Comparison of ENCODE assay signal across 21 mouse cellular contexts in the genomic region with DNA sequence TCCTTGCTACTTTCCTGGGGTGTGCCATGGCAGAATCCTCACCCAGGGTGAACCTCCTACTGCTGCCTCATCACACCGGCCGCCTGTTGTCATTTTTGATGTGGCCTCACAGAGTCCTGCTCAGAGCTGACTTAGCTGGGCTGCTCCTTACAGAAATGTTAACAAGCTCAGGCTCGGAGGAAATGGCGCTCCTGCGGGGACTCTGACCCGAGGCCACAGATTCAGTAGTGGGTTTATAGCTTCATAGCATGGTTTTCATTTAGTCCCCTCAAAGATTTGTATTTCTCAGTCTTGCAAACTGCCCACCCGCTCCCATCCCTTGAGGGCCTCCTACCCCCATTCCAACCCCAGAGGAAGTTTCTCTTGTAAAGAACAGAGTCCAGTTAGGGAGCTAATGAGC. TPM values are rescaled to one million over a fixed set of nuclear protein-coding genes. Genes with fewer than 3 reads are reported as not detected.
DNase-seq lines count a peak whose midpoint lies in the region; ATAC-seq and TF ChIP-seq lines count a peak whose summit lies in the region.
"Had no signal": no experiment of that assay in that cellular context is flagged by ENCODE, and none has a peak within 500 bp of the region (broad histone marks: within the 10 kb centered on the region; RNA-seq: fewer than 3 reads in every experiment).

No protein-coding gene starts in this region.

- peak; percentile 63 for DNase-seq in forebrain, embryonic 11.5 days (ENCODE audit: low spot score)
- no peak for DNase-seq in forebrain, postnatal 0 days
- peak; percentile 9 for DNase-seq in ES-E14 (ENCODE audit: low read depth, low spot score)
- peak; percentile 14 for DNase-seq in embryonic facial prominence, embryonic 11.5 days (ENCODE audit: low spot score)
- no peak for DNase-seq in layer of hippocampus, adult 9-10 months (ENCODE audit: low spot score)
- no peak for DNase-seq in frontal cortex, postnatal 10 days (ENCODE audit: low spot score in 2 of 2)
- no peak for DNase-seq in liver
- DNase-seq: adrenal gland, postnatal 36 days; cerebellum, adult 8-10 months; heart, adult 11 months; lung, postnatal 14 days; spleen, adult 18-20 months; thymus, adult 18-20 months had no signal

- no peak overlapping the region for H3K4me3 ChIP-seq in forebrain, embryonic 11.5 days (ENCODE audit: low read depth, low read length)
- H3K4me3 ChIP-seq in forebrain, postnatal 0 days (ENCODE audit: low read depth, low read length): no peak overlapping the region
- H3K4me3 ChIP-seq in ES-E14 (ENCODE audit: insufficient read depth in 1 of 2, low read depth in 1 of 2, low read length in 2 of 2, poor library complexity in 1 of 2, severe bottlenecking in 1 of 2): no peak overlapping the region
- H3K4me3 ChIP-seq in embryonic facial prominence, embryonic 11.5 days (ENCODE audit: low read depth, low read length): no peak overlapping the region
- H3K4me3 ChIP-seq in midbrain, embryonic 13.5 days (replicated peaks): no peak overlapping the region
- H3K4me3 ChIP-seq: erythroblast, embryonic 14.5 days; heart, embryonic 15.5 days; left cerebral cortex, adult 2 months; megakaryocyte, embryonic 14.5 days had no signal

- 0 out of 2 replicates have a peak overlapping the region, but pooled peaks have one; percentile 15 for H3K4me2 ChIP-seq in forebrain, embryonic 11.5 days (ENCODE audit: low read depth, low read length, severe bottlenecking)
- no peak overlapping the region for H3K4me2 ChIP-seq in forebrain, postnatal 0 days (ENCODE audit: low read depth)
- no peak overlapping the region for H3K4me2 ChIP-seq in embryonic facial prominence, embryonic 11.5 days (ENCODE audit: low read depth, low read length)
- H3K4me2 ChIP-seq in midbrain, embryonic 13.5 days (replicated peaks): no peak overlapping the region
- H3K4me2 ChIP-seq: heart, embryonic 15.5 days; hindbrain, embryonic 14.5 days had no signal

- H3K27me3 ChIP-seq in forebrain, embryonic 11.5 days (ENCODE audit: control insufficient read depth, insufficient read depth, low read length): no peaks in the 10 kb centered on the region
- no peaks in the 10 kb centered on the region for H3K27me3 ChIP-seq in forebrain, postnatal 0 days (ENCODE audit: insufficient read depth, low read length)
- no peaks in the 10 kb centered on the region for H3K27me3 ChIP-seq in embryonic facial prominence, embryonic 11.5 days (ENCODE audit: control insufficient read depth, insufficient read depth, low read length)
- H3K27me3 ChIP-seq in midbrain, embryonic 13.5 days: no peaks in the 10 kb centered on the region
- H3K27me3 ChIP-seq: heart, embryonic 15.5 days; megakaryocyte, embryonic 14.5 days had no signal

- no peak overlapping the region for H3K9ac ChIP-seq in forebrain, embryonic 11.5 days (ENCODE audit: low read length)
- H3K9ac ChIP-seq in forebrain, postnatal 0 days: no peak overlapping the region
- H3K9ac ChIP-seq in ES-E14 (ENCODE audit: insufficient read depth, low read depth, low read length, poor library complexity, severe bottlenecking): no peak overlapping the region
- no peak overlapping the region for H3K9ac ChIP-seq in embryonic facial prominence, embryonic 11.5 days (replicated peaks; ENCODE audit: low read length)
- no peak overlapping the region for H3K9ac ChIP-seq in midbrain, embryonic 13.5 days (replicated peaks)
- H3K9ac ChIP-seq: heart, embryonic 15.5 days; hindbrain, embryonic 14.5 days had no signal

- no peaks in the 10 kb centered on the region for H3K9me3 ChIP-seq in forebrain, embryonic 11.5 days (ENCODE audit: control insufficient read depth, low read length)
- H3K9me3 ChIP-seq in forebrain, postnatal 0 days (ENCODE audit: low read length): no peaks in the 10 kb centered on the region
- no peaks in the 10 kb centered on the region for H3K9me3 ChIP-seq in ES-E14 (ENCODE audit: control insufficient read depth, insufficient read depth, low read depth, low read length)
- no peaks in the 10 kb centered on the region for H3K9me3 ChIP-seq in embryonic facial prominence, embryonic 11.5 days (replicated peaks; ENCODE audit: control insufficient read depth, low read length)
- H3K9me3 ChIP-seq in midbrain, embryonic 13.5 days: no peaks in the 10 kb centered on the region
- H3K9me3 ChIP-seq: heart, embryonic 15.5 days; megakaryocyte, embryonic 14.5 days had no signal

- TF ChIP-seq CTCF in forebrain, postnatal 0 days (IDR thresholded peaks at IDR 0.05; ENCODE audit: low read depth): no peak

- no peaks in the 10 kb centered on the region for H3K36me3 ChIP-seq in forebrain, embryonic 11.5 days (ENCODE audit: control insufficient read depth, insufficient read depth, low read length)
- H3K36me3 ChIP-seq in forebrain, postnatal 0 days (ENCODE audit: insufficient read depth): no peaks in the 10 kb centered on the region
- no peaks in the 10 kb centered on the region for H3K36me3 ChIP-seq in ES-E14 (ENCODE audit: control insufficient read depth, insufficient read depth, low read length, poor library complexity, severe bottlenecking)
- H3K36me3 ChIP-seq in embryonic facial prominence, embryonic 11.5 days (replicated peaks; ENCODE audit: control insufficient read depth, insufficient read depth, low read depth, low read length): no peaks in the 10 kb centered on the region
- no peaks in the 10 kb centered on the region for H3K36me3 ChIP-seq in midbrain, embryonic 13.5 days
- H3K36me3 ChIP-seq: heart, embryonic 15.5 days had no signal

- 26% methylated on average over 7 of the region's 7 CpGs for WGBS in forebrain, embryonic 11.5 days
- WGBS in forebrain, postnatal 0 days: 27% methylated on average over 7 of the region's 7 CpGs
- whole genome bisulfite sequencing in embryonic facial prominence, embryonic 11.5 days: 47% methylated on average over 7 of the region's 7 CpGs
- WGBS in midbrain, embryonic 13.5 days: 45% methylated on average over 7 of the region's 7 CpGs

- ATAC-seq in forebrain, embryonic 11.5 days (replicated peaks; ENCODE audit: low FRiP score): peak; percentile 73
- no peak for ATAC-seq in forebrain, postnatal 0 days
- ATAC-seq in embryonic facial prominence, embryonic 11.5 days (replicated peaks; ENCODE audit: insufficient number of reproducible peaks, low FRiP score, low TSS enrichment, low read depth): no peak
- ATAC-seq in midbrain, embryonic 13.5 days: 0 out of 2 replicates have a peak, but pooled peaks have one; percentile 43
- ATAC-seq: intestine, postnatal 0 days had no signal

- in situ Hi-C loops in ES-E14 (cut with MboI; ENCODE audit: low sequenced_read_pairs in 2 of 2, unreplicated experiment in 2 of 2): no loop called here

- H3K27ac ChIP-seq in forebrain, embryonic 11.5 days (ENCODE audit: low read depth, low read length): no peak overlapping the region
- no peak overlapping the region for H3K27ac ChIP-seq in forebrain, postnatal 0 days (ENCODE audit: low read depth, low read length)
- no peak overlapping the region for H3K27ac ChIP-seq in ES-E14 (ENCODE audit: insufficient read depth, low read depth, low read length, poor library complexity, severe bottlenecking)
- no peak overlapping the region for H3K27ac ChIP-seq in embryonic facial prominence, embryonic 11.5 days (replicated peaks; ENCODE audit: low read depth, low read length)
- H3K27ac ChIP-seq in midbrain, embryonic 13.5 days: no peak overlapping the region
- H3K27ac ChIP-seq: heart, embryonic 15.5 days; hindbrain, embryonic 14.5 days; kidney, postnatal 0 days; left cerebral cortex, adult 2 months had no signal

- H3K4me1 ChIP-seq in forebrain, embryonic 11.5 days (replicated peaks; ENCODE audit: control insufficient read depth, insufficient read depth, low read length): peaks cover 4% of the 10 kb centered on the region; the same call in 1 of the 2 replicates
- H3K4me1 ChIP-seq in forebrain, postnatal 0 days (ENCODE audit: insufficient read depth): no peaks in the 10 kb centered on the region
- H3K4me1 ChIP-seq in ES-E14 (ENCODE audit: control insufficient read depth in 2 of 2, insufficient read depth in 2 of 2, low read length in 2 of 2, poor library complexity in 1 of 2): no peaks in the 10 kb centered on the region
- H3K4me1 ChIP-seq in embryonic facial prominence, embryonic 11.5 days (ENCODE audit: control insufficient read depth, insufficient read depth, low read length): no peaks in the 10 kb centered on the region
- H3K4me1 ChIP-seq in midbrain, embryonic 13.5 days (replicated peaks): 0 out of 2 replicates have a peak, but pooled peaks cover 5% of the 10 kb centered on the region
- H3K4me1 ChIP-seq: heart, embryonic 15.5 days; megakaryocyte, embryonic 14.5 days had no signal

TF ChIP-seq in ES-E14, 5 proteins besides CTCF, POLR2A, EP300 and RAD21:
- TF ChIP-seq ZC3H11A (IDR thresholded peaks at IDR 0.05; ENCODE audit: borderline replicate concordance, low read depth, low read length): no peak
- no peak for TF ChIP-seq MAFK (IDR thresholded peaks at IDR 0.05; ENCODE audit: insufficient read depth, low read depth, low read length)
- TF ChIP-seq ZNF384 (IDR thresholded peaks at IDR 0.05; ENCODE audit: low read depth, low read length): no peak
- TF ChIP-seq CHD2 (IDR thresholded peaks at IDR 0.05; ENCODE audit: low read depth, low read length): no peak
- TF ChIP-seq HCFC1 (IDR thresholded peaks at IDR 0.05; ENCODE audit: borderline replicate concordance, insufficient read depth, low read length): no peak

RNA-seq across cellular contexts. Expression of gene Ptprc, which starts 30.5 kb away (rescaled TPM):
- 1.6 and 2.0 TPM in 2 replicates for polyA plus RNA-seq in forebrain, embryonic 11.5 days (2014; fragmentation: Nextera tagmentation; extraction: Ambion mirVana)
- 1.7 and 2.5 TPM in 2 replicates for total RNA-seq in forebrain, postnatal 0 days (2014; rRNA removed)
- polyA plus RNA-seq in forebrain, postnatal 0 days (2015; fragmentation: Nextera tagmentation; extraction: Ambion mirVana): 0.63 and 1.1 TPM in 2 replicates
- total RNA-seq in ES-E14 (2012; rRNA removed): 0.49 TPM in 1 of 2 replicates, not detected in the other
- polyA plus RNA-seq in embryonic facial prominence, embryonic 11.5 days (2014; fragmentation: Nextera tagmentation; extraction: Ambion mirVana): 1.3 and 1.6 TPM in 2 replicates
- polyA plus RNA-seq in midbrain, embryonic 13.5 days (2015; fragmentation: Nextera tagmentation; extraction: Ambion mirVana): 0.61 and 1.2 TPM in 2 replicates
- polyA plus RNA-seq: erythroblast, embryonic 14.5 days had no signal

Comparison
In these comparisons a context has a peak if more than half of its experiments do, and no peak if none do; other contexts are left out.
1. ATAC-seq: peak in forebrain, embryonic 11.5 days (single experiment) and midbrain, embryonic 13.5 days (single experiment); none in forebrain, postnatal 0 days (single experiment) and embryonic facial prominence, embryonic 11.5 days (single experiment).
2. DNase-seq: peak in forebrain, embryonic 11.5 days (single experiment), ES-E14 (single experiment) and embryonic facial prominence, embryonic 11.5 days (single experiment); none in forebrain, postnatal 0 days (single experiment), layer of hippocampus, adult 9-10 months (single experiment), frontal cortex, postnatal 10 days (0 of 2) and liver (single experiment).